In genomic region chr14:30171008-30171407, GRCm38 (mm10) we compare ENCODE assay signal across 17 mouse cellular contexts.
DNase-seq lines count a peak whose midpoint lies in the region; ATAC-seq and TF ChIP-seq lines count a peak whose summit lies in the region.
"Had no signal": no experiment of that assay in that cellular context is flagged by ENCODE, and none has a peak within 500 bp of the region (broad histone marks: within the 10 kb centered on the region; RNA-seq: fewer than 3 reads in every experiment).

No protein-coding gene starts in this region.

- no peaks in the 10 kb centered on the region for H3K9me3 ChIP-seq in forebrain, embryonic 13.5 days (replicated peaks)
- H3K9me3 ChIP-seq: lung, embryonic 15.5 days had no signal

- H3K4me3 ChIP-seq in spleen, adult 2 months (ENCODE audit: extremely low read depth, insufficient read depth, insufficient read length), result no peak overlapping the region
- no peak overlapping the region for H3K4me3 ChIP-seq in forebrain, embryonic 13.5 days
- H3K4me3 ChIP-seq: lung, embryonic 15.5 days; myocyte had no signal

- TF ChIP-seq CTCF in spleen, adult 2 months (IDR thresholded peaks at IDR 0.05; ENCODE audit: extremely low read depth, insufficient read depth, insufficient read length, insufficient replicate concordance), result peak; percentile 35; the same call in 1 of the 2 replicates

- no peaks in the 10 kb centered on the region for H3K36me3 ChIP-seq in spleen, adult 2 months (ENCODE audit: control insufficient read depth, insufficient read depth, low read length)
- no peaks in the 10 kb centered on the region for H3K36me3 ChIP-seq in forebrain, embryonic 13.5 days (ENCODE audit: poor library complexity, severe bottlenecking)
- H3K36me3 ChIP-seq: lung, embryonic 15.5 days had no signal

- H3K4me2 ChIP-seq in forebrain, embryonic 13.5 days, result no peak overlapping the region
- H3K4me2 ChIP-seq: lung, embryonic 15.5 days had no signal

- ATAC-seq in forebrain, embryonic 13.5 days, result no peak
- ATAC-seq: forebrain, embryonic 14.5 days had no signal

- TF ChIP-seq POLR2A in spleen, adult 2 months (IDR thresholded peaks at IDR 0.05; ENCODE audit: low read depth, low read length), result no peak

- DNase-seq in heart, adult 11 months, result peak; percentile 74
- no peak for DNase-seq in heart, postnatal 14 days
- DNase-seq in kidney, postnatal 10 days, result peak; percentile 31
- DNase-seq in kidney, adult 8-10 months, result no peak
- peak in 1 of 2 experiments; percentile 13 for DNase-seq in spleen, adult 2 months (ENCODE audit: low read depth in 1 of 2, low spot score in 2 of 2)
- no peak for DNase-seq in spleen, postnatal 10 days (ENCODE audit: low spot score in 2 of 2)
- DNase-seq in heart, postnatal 25 days (ENCODE audit: low spot score), result no peak
- DNase-seq: adrenal gland, postnatal 14 days; cerebellum, postnatal 36 days; heart, adult 18-20 months; heart, postnatal 10 days; kidney, postnatal 25 days; thymus, postnatal 36 days had no signal

- WGBS in spleen, adult 2 months, result 66% methylated on average over 6 of the region's 6 CpGs
- whole genome bisulfite sequencing in forebrain, embryonic 13.5 days, result 62% methylated on average over 6 of the region's 6 CpGs

- 0 out of 2 replicates have a peak, but pooled peaks cover 2% of the 10 kb centered on the region for H3K4me1 ChIP-seq in spleen, adult 2 months (ENCODE audit: control insufficient read depth, insufficient read depth, insufficient read length)
- H3K4me1 ChIP-seq in forebrain, embryonic 13.5 days, result peaks cover 7% of the 10 kb centered on the region; the same call in 1 of the 2 replicates
- H3K4me1 ChIP-seq: lung, embryonic 15.5 days had no signal

- H3K27ac ChIP-seq in spleen, adult 2 months (ENCODE audit: insufficient read depth, low read length), result no peak overlapping the region
- H3K27ac ChIP-seq in forebrain, embryonic 13.5 days, result no peak overlapping the region
- H3K27ac ChIP-seq: lung, embryonic 15.5 days had no signal

- intact Hi-C loops in heart, postnatal 14 days (cut with DNase I), result no loop called here
- intact Hi-C loops in heart, postnatal 25 days (cut with DNase I), result no loop called here

- H3K9ac ChIP-seq in forebrain, embryonic 13.5 days, result no peak overlapping the region
- H3K9ac ChIP-seq: lung, embryonic 15.5 days had no signal

- no peaks in the 10 kb centered on the region for H3K27me3 ChIP-seq in spleen, adult 2 months (ENCODE audit: control insufficient read depth, insufficient read depth, low read length)
- peaks cover 18% of the 10 kb centered on the region for H3K27me3 ChIP-seq in forebrain, embryonic 13.5 days
- H3K27me3 ChIP-seq: lung, embryonic 15.5 days had no signal

Comparison
In these comparisons a context has a peak if more than half of its experiments do, and no peak if none do; other contexts are left out.
1. DNase-seq: peak in heart, adult 11 months (single experiment) and kidney, postnatal 10 days (single experiment); none in heart, postnatal 14 days (0 of 2), kidney, adult 8-10 months (0 of 2), spleen, postnatal 10 days (0 of 2) and heart, postnatal 25 days (single experiment).